Mouse (Mus musculus): ENCODE measurements around the gene Prok2. TPM values are rescaled to one million over a fixed set of nuclear protein-coding genes. Genes with fewer than 3 reads are reported as not detected.

Gene Prok2
- total RNA-seq, 1 experiment from 2014 or later, result not detected

- DNase-seq, result peak; percentile 21
Measured at GRCm38 (mm10) chr6:99692916-99693841, 33.0 kb downstream of the Prok2 start.

DNA sequence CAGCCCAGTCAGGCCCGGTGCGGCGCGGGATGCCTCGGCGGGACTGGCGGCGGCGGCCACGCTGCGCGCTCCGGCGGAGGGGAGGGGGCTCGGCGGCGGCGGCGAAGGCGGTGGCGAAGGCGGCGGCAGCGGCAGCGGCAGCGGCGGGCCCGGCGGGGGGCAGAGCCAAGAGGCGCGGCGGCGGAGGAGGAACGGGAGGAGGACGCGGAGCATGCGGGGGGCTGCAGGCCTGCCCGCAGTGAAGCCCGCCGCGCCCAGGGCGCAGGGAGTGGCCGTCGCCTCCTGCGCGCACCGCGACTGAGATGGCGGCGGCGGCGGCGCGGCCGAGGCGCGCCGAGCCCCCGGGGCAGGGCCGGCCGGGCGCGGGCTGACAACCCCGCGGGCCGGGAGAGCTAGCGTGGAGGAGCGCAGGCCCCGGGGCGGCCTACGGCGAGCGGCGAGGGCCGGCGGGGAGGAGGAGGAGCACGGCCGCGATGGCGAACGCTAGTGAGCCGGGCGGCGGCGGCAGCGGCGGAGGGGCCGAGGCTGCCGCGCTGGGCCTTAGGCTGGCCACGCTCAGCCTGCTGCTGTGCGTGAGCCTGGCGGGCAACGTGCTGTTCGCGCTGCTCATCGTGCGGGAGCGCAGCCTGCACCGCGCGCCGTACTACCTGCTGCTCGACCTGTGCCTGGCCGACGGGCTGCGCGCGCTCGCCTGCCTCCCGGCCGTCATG is 33.8 kb downstream of the Prok2 start, which contains the start of gene Gpr27:
Gpr27 (plus strand) TSS at position 474 of the 710 bp plus-strand sequence.
- peak; percentile 31 for DNase-seq

GRCm38 (mm10) chr6:99691666-99692205 is 34.5 kb downstream of the Prok2 start:
- no peak for DNase-seq

- DNase-seq, result no peak
Measured at GRCm38 (mm10) chr6:99688513-99688912, 37.7 kb downstream of the Prok2 start.

GRCm38 (mm10) chr6:99684899-99685298 is 41.3 kb downstream of the Prok2 start:
- no peak for DNase-seq

DNA sequence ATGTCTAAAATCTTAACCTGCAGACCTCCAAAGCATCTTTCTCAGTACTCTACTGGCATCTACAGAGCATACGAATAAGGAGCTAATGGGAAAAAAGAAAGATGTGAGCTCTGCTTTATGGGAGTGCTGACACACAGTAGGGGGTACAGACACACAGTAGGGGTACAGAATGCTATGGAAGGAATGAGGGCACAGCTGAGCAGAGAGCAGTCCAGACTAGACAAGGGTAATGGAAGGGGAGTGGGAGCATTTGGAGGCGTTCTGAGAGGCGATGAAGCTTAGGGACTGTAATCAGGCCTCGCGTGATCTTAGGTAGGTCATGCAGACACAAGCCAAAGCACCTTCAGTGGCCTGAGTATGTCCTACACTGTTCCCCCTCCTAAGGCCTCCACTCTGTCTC is 42.2 kb downstream of the Prok2 start:
- no peak for DNase-seq

- no peak for DNase-seq
Measured at GRCm38 (mm10) chr6:99678108-99678507, 48.1 kb downstream of the Prok2 start.

DNA sequence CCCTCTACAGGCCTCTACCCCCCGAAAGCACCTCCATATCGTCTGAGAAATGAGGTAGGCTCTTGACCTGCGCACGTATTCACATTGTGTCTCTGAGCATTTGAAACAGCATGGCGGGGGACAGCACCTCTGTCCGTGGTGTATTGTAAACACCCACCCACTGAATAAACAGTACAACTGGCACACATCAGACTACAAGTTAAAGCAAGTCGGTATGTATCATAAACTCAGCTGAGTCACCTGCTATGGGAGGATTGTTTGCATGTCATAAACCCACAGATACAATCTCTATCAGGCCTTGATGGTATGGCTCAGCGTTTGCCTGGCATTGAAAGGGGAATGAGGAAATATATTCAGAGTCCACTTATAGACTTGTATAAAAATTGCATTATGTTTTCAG is 48.9 kb downstream of the Prok2 start:
- DNase-seq, result no peak

DNA sequence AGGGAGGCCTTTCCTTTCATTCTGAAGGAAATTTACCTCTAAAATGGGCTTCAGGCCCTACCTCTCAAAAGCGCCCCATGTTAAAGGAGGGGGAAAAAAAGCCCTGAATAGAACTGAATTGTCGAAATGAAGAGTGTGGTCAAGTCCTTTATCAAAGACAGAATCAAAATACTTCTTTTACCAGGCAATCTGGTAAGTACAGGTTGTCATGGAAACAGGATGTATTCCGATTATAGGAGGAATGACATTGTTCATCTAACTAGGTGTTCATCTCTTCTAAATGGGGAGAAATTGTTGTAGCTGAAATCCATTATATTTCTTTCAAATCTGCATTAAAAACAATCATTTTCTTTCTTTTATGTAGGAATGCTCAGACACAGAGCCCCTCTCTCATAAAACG is 51.7 kb downstream of the Prok2 start:
- no peak for DNase-seq

GRCm38 (mm10) chr6:99671768-99672167 is 54.4 kb downstream of the Prok2 start:
- DNase-seq, result no peak

DNA sequence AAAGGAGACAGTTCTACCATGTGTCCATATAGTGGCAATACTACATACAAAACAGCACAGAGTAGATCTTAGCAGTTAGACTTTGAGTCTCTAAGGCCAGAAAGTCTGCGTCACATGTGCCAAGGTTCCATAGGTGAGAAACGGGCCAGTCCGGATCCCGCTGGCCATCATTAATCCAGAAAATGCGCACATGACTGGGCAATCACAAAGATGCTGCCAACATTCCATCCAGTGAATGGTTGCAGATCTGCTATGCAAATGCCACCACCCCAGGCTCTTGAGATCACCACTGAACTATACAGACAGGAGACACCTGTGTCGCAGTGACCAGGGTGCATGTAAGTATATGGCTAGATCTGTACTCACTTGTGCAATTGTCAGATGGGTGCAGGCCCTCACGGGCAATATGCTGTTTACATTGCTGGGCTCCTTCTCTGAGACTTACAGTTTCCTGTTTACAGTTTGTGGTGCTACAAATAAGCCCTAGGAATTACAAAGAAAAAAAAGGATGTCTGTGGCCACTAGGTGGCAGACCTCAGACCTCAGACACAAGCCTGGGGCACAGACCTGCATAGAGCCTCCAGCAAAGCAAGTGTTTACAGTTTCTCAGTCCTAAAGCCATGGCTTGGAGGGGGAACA is 55.6 kb downstream of the Prok2 start:
- peak; percentile 33 for DNase-seq

DNA sequence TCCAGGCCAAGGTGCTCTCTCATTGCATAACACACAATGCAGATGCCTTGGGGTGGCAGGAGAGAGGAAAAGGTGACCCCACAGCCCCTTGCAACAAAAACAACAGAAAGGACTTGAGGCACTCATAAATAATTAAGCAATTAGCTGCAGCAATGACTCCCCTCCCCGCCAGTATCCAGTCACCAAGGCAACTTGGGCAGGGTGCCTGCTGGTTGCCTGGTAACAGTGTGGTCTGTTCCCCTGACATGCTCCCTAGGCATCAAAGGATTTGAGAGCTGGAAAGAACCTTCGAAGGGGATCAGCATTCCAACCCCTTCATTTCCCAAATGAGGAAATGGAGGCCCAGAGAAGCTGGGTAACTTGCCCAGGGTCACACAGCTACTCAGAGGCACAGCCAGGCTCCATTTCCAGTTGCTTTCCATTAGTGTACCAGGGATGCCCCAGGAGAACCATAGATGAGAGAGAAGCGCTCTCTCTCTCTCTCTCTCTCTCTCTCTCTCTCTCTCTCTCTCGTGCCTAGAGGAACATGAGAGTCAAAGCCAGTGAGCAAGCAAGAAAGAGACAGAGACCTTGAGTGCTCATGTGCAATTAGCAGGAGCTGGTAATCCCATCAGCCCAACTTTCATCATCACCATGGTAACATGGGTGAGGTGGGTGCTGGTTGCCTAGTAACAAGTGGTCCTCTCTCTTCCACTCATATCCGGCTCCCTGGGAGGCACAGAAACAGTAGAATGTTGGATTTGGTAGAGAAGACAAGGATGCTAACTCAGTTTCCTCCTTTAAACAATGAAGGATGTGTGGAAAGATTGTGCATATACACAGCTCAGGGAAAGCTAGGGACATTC is 56.5 kb downstream of the Prok2 start:
- no peak for DNase-seq

DNA sequence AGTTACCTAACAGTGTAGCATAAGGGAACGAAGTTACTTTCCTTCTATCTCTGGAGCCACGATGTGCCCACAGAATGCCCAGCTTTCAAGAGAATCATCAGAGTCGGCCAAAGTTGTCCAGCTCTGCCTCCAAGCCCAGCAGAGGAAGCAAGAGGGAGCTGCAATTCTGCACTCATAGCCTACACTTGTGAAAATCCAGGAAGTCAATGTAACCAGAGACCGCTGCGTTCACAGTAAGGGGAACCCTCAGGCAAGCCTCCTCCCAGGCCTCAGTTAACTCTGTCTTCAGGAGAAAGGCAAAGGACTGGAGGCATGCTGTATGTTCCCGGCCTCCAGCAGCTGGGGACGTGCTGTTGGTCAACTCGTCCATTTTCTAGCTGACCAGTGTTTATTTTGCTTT is 58.9 kb downstream of the Prok2 start:
- no peak for DNase-seq

DNA sequence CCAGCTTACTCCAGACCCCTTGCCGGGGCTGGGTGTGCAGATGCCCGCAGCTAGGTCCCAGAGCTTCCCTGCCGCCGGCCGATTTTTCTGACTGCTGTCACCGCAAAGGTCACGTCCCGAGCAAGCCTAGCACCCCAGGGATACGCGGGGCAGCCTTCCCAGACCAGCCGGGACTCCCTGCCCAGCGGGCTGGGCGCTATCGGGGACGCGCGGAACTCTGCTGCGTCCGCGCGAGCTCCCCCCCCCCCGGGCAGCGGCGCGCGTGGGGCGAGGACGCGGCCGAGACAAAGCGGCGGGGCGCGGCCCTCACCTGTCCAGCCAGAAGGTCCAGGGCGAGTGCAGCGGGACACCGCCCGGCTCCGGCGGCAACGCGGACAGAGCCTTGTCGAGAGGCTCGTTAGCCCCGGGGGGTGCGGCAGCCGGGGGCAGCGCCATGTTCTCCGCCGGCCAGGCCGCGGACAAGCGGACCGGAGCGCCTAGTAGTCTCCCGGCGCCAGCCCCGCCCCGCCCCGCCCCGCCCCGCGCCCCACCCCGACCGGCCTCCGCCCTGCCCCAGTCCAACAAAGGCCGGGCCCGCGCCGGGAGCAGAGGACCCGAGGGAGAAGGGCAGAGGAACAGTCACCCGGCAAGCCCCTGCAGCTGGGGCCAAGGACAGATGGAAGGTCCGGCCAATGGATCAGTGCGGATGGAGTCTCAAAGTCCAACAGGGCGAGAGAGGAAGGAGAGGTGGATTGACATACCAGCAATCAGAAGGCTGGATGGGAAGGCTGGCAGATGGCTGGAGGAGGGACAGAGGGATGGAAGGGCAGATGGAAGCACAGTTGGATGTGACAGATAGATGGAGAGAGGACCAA is 59.6 kb downstream of the Prok2 start, which contains the start of the genes Eif4e3 and Gm20696:
Eif4e3 (minus strand) TSS at position 454 of the 854 bp plus-strand sequence.
Gm20696 (minus strand) TSS at position 480 of the 854 bp plus-strand sequence.
- peak; percentile 66 for DNase-seq

GRCm38 (mm10) chr6:99665457-99666317 is 60.5 kb downstream of the Prok2 start:
- no peak for DNase-seq

- no peak for DNase-seq
Measured at GRCm38 (mm10) chr6:99663232-99663631, 63.0 kb downstream of the Prok2 start.
